Mouse (Mus musculus) midbrain, embryonic 14.5 days (tissue): ENCODE results near the gene Golph3. TPM values are rescaled to one million over a fixed set of nuclear protein-coding genes. Genes with fewer than 3 reads are reported as not detected.
A peak's percentile ranks its signal among the peaks of the same experiment; 100 is the strongest.

ENCODE experiments used
- ATAC-seq: fragments of 200-750 bp; cut with Nextera tagmentation; 2 replicates; pipeline ENCODE4 v1.8.0; 2017; ENCODE audit warnings: moderate number of reproducible peaks, moderate library complexity; ENCODE audit not compliant: low FRiP score, low TSS enrichment
- DNase-seq: peaks from one replicate; pipeline ENCODE4 v3.0.0-alpha.2; 2015
- H3K27ac ChIP-seq: fragments of 300-500 bp; sonication (generic); replicated peaks from 2 replicates; pipeline ENCODE4 v1.5.1; 2014; ENCODE audit warnings: mild to moderate bottlenecking, low read depth, low read length, moderate library complexity
- H3K27me3 ChIP-seq: fragments of 300-500 bp; sonication (generic); 2 replicates; pipeline ENCODE4 v1.6.1; 2014; ENCODE audit warnings: low read length, control low read depth, mixed read lengths; ENCODE audit not compliant: control insufficient read depth, insufficient read depth
- H3K36me3 ChIP-seq: fragments of 300-500 bp; sonication (generic); 2 replicates; pipeline ENCODE4 v1.6.1; 2014; ENCODE audit warnings: low read length, control low read depth; ENCODE audit not compliant: control insufficient read depth, insufficient read depth
- H3K4me1 ChIP-seq: fragments of 300-500 bp; sonication (generic); 2 replicates; pipeline ENCODE4 v1.6.1; 2014; ENCODE audit warnings: mild to moderate bottlenecking, antibody characterized with exemption, low read length, control low read depth; ENCODE audit not compliant: control insufficient read depth, insufficient read depth
- H3K4me2 ChIP-seq: fragments of 300-500 bp; sonication (generic); 2 replicates; pipeline ENCODE4 v1.6.1; 2014; ENCODE audit warnings: mild to moderate bottlenecking, low read length, moderate library complexity
- H3K4me3 ChIP-seq: fragments of 300-500 bp; sonication (generic); replicated peaks from 2 replicates; pipeline ENCODE4 v1.5.1; 2014; ENCODE audit warnings: low read depth, low read length
- H3K9ac ChIP-seq: fragments of 300-500 bp; sonication (generic); replicated peaks from 2 replicates; pipeline ENCODE4 v1.6.1; 2014; ENCODE audit warnings: mild to moderate bottlenecking, low read length, moderate library complexity
- H3K9me3 ChIP-seq: fragments of 300-500 bp; sonication (generic); 2 replicates; pipeline ENCODE4 v1.6.1; 2016; ENCODE audit warnings: low read length, control low read depth, mixed read lengths; ENCODE audit not compliant: control insufficient read depth
- WGBS: fragments of 180-500 bp; shearing (Covaris S2); extraction: QIAGEN DNeasy Blood & Tissue Kit; methylation state at CpG from one replicate; pipeline ENCODE4 v1.1.7; 2014; 5-methylcytosine and 5-hydroxymethylcytosine counted together
- polyA plus RNA-seq: library from polyadenylated mRNA; unstranded; fragments of >200 nt; fragmentation: Nextera tagmentation; extraction: Ambion mirVana; gene quantifications from 2 replicates; pipeline ENCODE4 v1.2.1, GENCODE M21; 2014

Gene Golph3
- polyA plus RNA-seq, 1 experiment from 2014 or later: 88.2 TPM

- Histone ChIP-seq H3K9ac (no peak overlapping the region), H3K27ac (no peak overlapping the region), H3K9me3 (no peaks in the 10 kb centered on the region), H3K36me3 (no peaks in the 10 kb centered on the region), H3K4me1 (no peaks in the 10 kb centered on the region), H3K27me3 (no peaks in the 10 kb centered on the region), H3K4me2 (no peak overlapping the region), H3K4me3 (no peak overlapping the region)
- DNase-seq: no peak
- no peak for ATAC-seq
- 35% methylated on average over 1 of the region's 1 CpGs for WGBS
These were observed 8.0 kb upstream of the Golph3 start for GRCm38 (mm10) chr15:12313255-12313654.

- H3K9ac ChIP-seq: no peak overlapping the region
- H3K9me3 ChIP-seq: no peaks in the 10 kb centered on the region
- no peak overlapping the region for H3K27ac ChIP-seq
- WGBS: 80% methylated on average over 5 of the region's 5 CpGs
- H3K4me2 ChIP-seq: no peak overlapping the region
- no peak overlapping the region for H3K4me3 ChIP-seq
- no peak for ATAC-seq
- H3K27me3 ChIP-seq: no peaks in the 10 kb centered on the region
- H3K36me3 ChIP-seq: no peaks in the 10 kb centered on the region
- H3K4me1 ChIP-seq: no peaks in the 10 kb centered on the region
- no peak for DNase-seq
These were observed 6.7 kb upstream of the Golph3 start for GRCm38 (mm10) chr15:12314584-12314983.

DNA sequence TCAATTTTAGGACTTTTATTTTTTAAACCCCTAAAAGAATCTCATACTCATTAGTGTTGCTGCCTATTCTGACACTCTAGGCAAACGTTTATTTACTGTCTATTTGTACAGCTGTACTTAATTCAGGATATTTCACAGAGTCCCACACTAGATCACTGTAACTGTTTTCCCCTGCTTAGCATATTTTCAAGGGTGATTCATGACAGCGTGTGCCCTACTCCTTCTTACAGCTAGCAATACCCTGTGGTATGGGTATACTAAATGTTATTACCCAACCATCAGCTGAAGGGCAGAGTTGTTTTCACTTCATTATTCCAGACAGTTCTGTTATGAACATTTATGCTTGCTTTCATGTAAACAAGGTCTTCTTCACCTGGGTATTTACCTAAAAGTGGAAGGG lies 5.3 kb upstream of the Golph3 start:
- Histone ChIP-seq H3K9ac (no peak overlapping the region), H3K4me3 (no peak overlapping the region), H3K27me3 (0 out of 2 replicates have a peak, but pooled peaks cover 5% of the 10 kb centered on the region), H3K36me3 (no peaks in the 10 kb centered on the region), H3K9me3 (no peaks in the 10 kb centered on the region), H3K27ac (no peak overlapping the region), H3K4me2 (no peak overlapping the region), H3K4me1 (0 out of 2 replicates have a peak, but pooled peaks cover 6% of the 10 kb centered on the region)
- no peak for DNase-seq
- 67% methylated on average over 2 of the region's 2 CpGs for WGBS
- ATAC-seq: no peak

GRCm38 (mm10) chr15:12317290-12317689 lies 4.0 kb upstream of the Golph3 start:
- no peak overlapping the region for H3K9ac ChIP-seq
- WGBS: 87% methylated on average over 5 of the region's 5 CpGs
- no peak for ATAC-seq

DNA sequence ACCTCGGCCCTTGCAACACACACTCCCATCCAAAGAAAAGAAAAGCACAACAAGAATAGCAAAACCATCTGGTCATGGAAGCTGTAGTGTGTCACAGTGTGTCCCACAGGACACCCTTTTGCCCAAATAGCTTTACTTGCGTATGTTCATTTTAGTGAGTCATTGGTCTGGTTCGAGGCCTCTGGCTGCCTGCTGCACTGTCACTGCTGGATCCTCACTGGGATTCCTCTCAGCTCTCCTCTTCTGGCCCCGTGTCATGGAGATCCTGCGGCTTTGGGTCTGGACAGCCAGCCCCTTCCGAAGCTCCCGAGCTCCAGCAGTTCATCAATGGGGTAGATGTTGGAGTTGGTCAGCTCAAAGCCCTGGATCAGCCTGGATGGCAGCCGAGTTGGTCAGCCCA lies 2.8 kb upstream of the Golph3 start:
- Histone ChIP-seq H3K27ac (no peak overlapping the region), H3K36me3 (no peaks in the 10 kb centered on the region), H3K9ac (no peak overlapping the region), H3K4me1 (peaks cover 15% of the 10 kb centered on the region), H3K4me3 (no peak overlapping the region), H3K4me2 (no peak overlapping the region), H3K27me3 (0 out of 2 replicates have a peak, but pooled peaks cover 5% of the 10 kb centered on the region), H3K9me3 (no peaks in the 10 kb centered on the region)
- WGBS: 82% methylated on average over 8 of the region's 8 CpGs
- DNase-seq (no peak), ATAC-seq (no peak)

More at GRCm38 (mm10) chr15:12317290-12317689, 4.0 kb upstream of the Golph3 start:
- Histone ChIP-seq H3K27ac (no peak overlapping the region), H3K36me3 (no peaks in the 10 kb centered on the region), H3K4me3 (no peak overlapping the region), H3K4me1 (0 out of 2 replicates have a peak, but pooled peaks cover 6% of the 10 kb centered on the region), H3K9me3 (no peaks in the 10 kb centered on the region), H3K4me2 (no peak overlapping the region), H3K27me3 (0 out of 2 replicates have a peak, but pooled peaks cover 5% of the 10 kb centered on the region)
- no peak for DNase-seq

- Histone ChIP-seq H3K4me1 (peaks cover 29% of the 10 kb centered on the region), H3K36me3 (no peaks in the 10 kb centered on the region), H3K4me3 (no peak overlapping the region), H3K4me2 (no peak overlapping the region), H3K9me3 (no peaks in the 10 kb centered on the region), H3K27ac (no peak overlapping the region), H3K9ac (no peak overlapping the region), H3K27me3 (0 out of 2 replicates have a peak, but pooled peaks cover 5% of the 10 kb centered on the region)
- 55% methylated on average over 5 of the region's 5 CpGs for WGBS
- DNase-seq: no peak
- ATAC-seq: no peak
These were observed 1.4 kb upstream of the Golph3 start for GRCm38 (mm10) chr15:12319889-12320288.

- H3K9ac ChIP-seq: peak overlapping the region; percentile 97
- peak overlapping the region; percentile 100 for H3K4me3 ChIP-seq
- WGBS: 8% methylated on average over 22 of the region's 22 CpGs
- H3K9me3 ChIP-seq: no peaks in the 10 kb centered on the region
- no peaks in the 10 kb centered on the region for H3K36me3 ChIP-seq
- ATAC-seq: no peak
- 0 out of 2 replicates have a peak, but pooled peaks cover 5% of the 10 kb centered on the region for H3K27me3 ChIP-seq
- H3K27ac ChIP-seq: peak overlapping the region; percentile 94
- H3K4me2 ChIP-seq: peak overlapping the region; percentile 88
- DNase-seq: no peak
- peaks cover 30% of the 10 kb centered on the region for H3K4me1 ChIP-seq
These were observed 684 bp upstream of the Golph3 start for GRCm38 (mm10) chr15:12320441-12321090.

DNA sequence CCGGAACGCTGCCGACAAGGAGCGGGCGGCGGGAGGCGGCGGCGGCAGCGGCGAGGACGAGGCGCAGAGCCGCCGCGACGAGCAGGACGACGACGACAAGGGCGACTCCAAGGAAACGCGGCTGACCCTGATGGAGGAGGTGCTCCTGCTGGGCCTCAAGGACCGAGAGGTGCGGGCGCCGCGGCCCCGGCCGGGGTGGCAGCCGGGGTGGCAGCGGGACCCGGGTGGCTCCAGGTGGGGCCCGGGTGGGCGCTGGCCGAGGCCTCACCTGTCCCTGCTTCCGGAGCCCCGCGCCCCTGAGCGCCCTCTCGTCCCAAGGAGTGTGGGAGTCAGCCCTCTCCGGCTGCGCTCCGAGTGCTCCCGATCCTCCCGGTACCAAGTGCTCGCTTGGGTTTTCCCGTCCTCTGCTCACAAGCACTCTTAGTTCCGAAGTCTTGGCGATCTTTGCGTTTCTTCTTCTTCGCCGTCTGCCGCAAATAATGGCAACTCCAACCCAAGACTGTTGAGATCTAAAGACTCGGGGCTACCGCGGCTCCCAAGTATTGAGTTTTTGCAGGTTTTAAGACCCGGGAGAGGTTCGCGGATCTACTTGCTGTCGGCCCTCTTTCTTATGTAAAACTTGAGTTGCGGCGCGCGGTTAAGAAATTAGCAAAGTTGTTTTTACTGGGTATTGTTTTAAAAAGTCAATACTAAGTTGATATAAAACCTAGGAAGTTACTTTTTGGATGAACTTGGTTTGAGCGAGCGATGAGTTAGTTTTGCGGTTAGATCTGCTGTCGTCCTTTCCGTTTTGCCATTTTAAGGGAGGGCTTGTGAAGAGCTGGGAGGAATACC lies 755 bp downstream of the Golph3 start, which contains the start of gene 1810049J17Rik:
1810049J17Rik (minus strand) TSS at position 112 of the 834 bp plus-strand sequence.
- Histone ChIP-seq H3K9ac (peak within 1 kb of the TSS; percentile 97), H3K4me3 (peak within 1 kb of the TSS; percentile 100), H3K27me3 (0 out of 2 replicates have a peak, but pooled peaks cover 5% of the 10 kb centered on the region), H3K36me3 (no peaks in the 10 kb centered on the region), H3K4me2 (peak within 1 kb of the TSS; percentile 88), H3K9me3 (no peaks in the 10 kb centered on the region), H3K27ac (peak within 1 kb of the TSS; percentile 94), H3K4me1 (peaks cover 30% of the 10 kb centered on the region)
- DNase-seq (peak; percentile 65), ATAC-seq (peak; percentile 53)
- under 1% methylated on average over 70 of the region's 70 CpGs for WGBS
